Comparison of ENCODE assay signal across 8 mouse cellular contexts in the genomic region with DNA sequence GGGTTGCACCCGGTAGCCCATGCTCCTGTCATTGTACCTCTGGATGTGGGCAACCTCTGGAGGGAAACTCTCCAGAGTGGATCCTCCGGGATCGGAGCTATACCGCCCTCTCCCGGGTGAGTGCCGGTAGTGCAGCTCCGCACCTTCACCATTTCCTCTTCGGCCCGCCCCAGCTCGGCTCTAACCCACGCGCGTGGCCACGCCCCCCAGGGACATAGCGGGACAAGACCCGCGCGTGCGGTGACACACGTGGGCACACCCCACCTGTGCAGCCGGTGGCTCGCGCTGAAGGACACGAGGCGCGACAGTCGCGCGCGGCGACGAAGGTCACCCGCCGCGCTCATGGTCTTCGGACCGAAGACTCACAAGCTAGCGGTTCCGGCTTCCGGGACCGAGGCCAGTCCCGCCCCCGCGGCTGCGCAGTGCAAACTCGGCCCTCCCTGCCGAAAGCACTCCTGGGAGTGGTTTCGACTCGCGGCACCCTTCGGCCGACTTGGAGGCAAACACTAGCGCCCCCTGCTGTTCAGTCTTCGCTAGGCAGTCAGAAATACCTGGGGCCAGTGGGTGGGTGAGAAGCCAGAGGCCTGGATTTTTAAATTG. TPM values are rescaled to one million over a fixed set of nuclear protein-coding genes. Genes with fewer than 3 reads are reported as not detected.
A peak's percentile ranks its signal among the peaks of the same experiment; 100 is the strongest.
DNase-seq lines count a peak whose midpoint lies in the region; ATAC-seq and TF ChIP-seq lines count a peak whose summit lies in the region.

Gene Pts (minus strand): TSS at position 432 of the 600 bp plus-strand sequence.

- H3K27ac ChIP-seq in heart, embryonic 12.5 days (ENCODE audit: poor library complexity, severe bottlenecking) = peak within 1 kb of the TSS; percentile 66; the same call in 1 of the 2 replicates
- H3K27ac ChIP-seq in kidney, postnatal 0 days = peak within 1 kb of the TSS; percentile 78
- H3K27ac ChIP-seq in liver, embryonic 11.5 days (ENCODE audit: low read depth, low read length) = peak within 1 kb of the TSS; percentile 57
- no peak within 1 kb of the TSS; the same call in 1 of the 2 replicates for H3K27ac ChIP-seq in stomach, embryonic 14.5 days (ENCODE audit: low read length)

- no peaks in the 10 kb centered on the region for H3K36me3 ChIP-seq in C2C12 (ENCODE audit: control insufficient read depth, insufficient read depth)
- peaks cover 16% of the 10 kb centered on the region for H3K36me3 ChIP-seq in erythroblast, embryonic 14.5 days (ENCODE audit: control insufficient read depth)
- H3K36me3 ChIP-seq in heart, embryonic 12.5 days = peaks cover 13% of the 10 kb centered on the region
- H3K36me3 ChIP-seq in kidney, postnatal 0 days (ENCODE audit: insufficient read depth, low read length) = no peaks in the 10 kb centered on the region
- no peaks in the 10 kb centered on the region; the same call in 1 of the 2 replicates for H3K36me3 ChIP-seq in liver, embryonic 11.5 days (ENCODE audit: control insufficient read depth, insufficient read depth, low read length)
- H3K36me3 ChIP-seq in stomach, embryonic 14.5 days (ENCODE audit: control insufficient read depth, insufficient read depth, low read length) = no peaks in the 10 kb centered on the region

- peak within 1 kb of the TSS; percentile 72 for H3K4me2 ChIP-seq in heart, embryonic 12.5 days
- H3K4me2 ChIP-seq in kidney, postnatal 0 days (ENCODE audit: low read length) = peak within 1 kb of the TSS; percentile 53
- peak within 1 kb of the TSS; percentile 79 for H3K4me2 ChIP-seq in liver, embryonic 11.5 days
- H3K4me2 ChIP-seq in stomach, embryonic 14.5 days (replicated peaks; ENCODE audit: low read depth, low read length) = peak within 1 kb of the TSS; percentile 67

- DNase-seq in brain, embryonic 14.5 days (ENCODE audit: low read depth) = peak; percentile 100
- peak; percentile 98 for DNase-seq in kidney, postnatal 0 days (ENCODE audit: low spot score)
- DNase-seq in liver, embryonic 11.5 days (ENCODE audit: low spot score) = peak; percentile 97
- peak; percentile 99 for DNase-seq in naive thymus-derived CD4-positive, alpha-beta T cell, adult 2 months (ENCODE audit: low read depth)

- under 1% methylated on average over 54 of the region's 54 CpGs for WGBS in heart, embryonic 12.5 days
- under 1% methylated on average over 54 of the region's 54 CpGs for WGBS in kidney, postnatal 0 days
- under 1% methylated on average over 54 of the region's 54 CpGs for WGBS in liver, embryonic 11.5 days
- WGBS in stomach, embryonic 14.5 days = under 1% methylated on average over 54 of the region's 54 CpGs

- no peaks in the 10 kb centered on the region for H3K79me3 ChIP-seq in C2C12 (ENCODE audit: low read depth)

- H3ac ChIP-seq in C2C12 (ENCODE audit: control insufficient read depth, insufficient read length, low read depth) = peak within 1 kb of the TSS; percentile 97

- peaks cover 11% of the 10 kb centered on the region for H3K79me2 ChIP-seq in C2C12 (ENCODE audit: control insufficient read depth, insufficient read depth)

- TF ChIP-seq POLR2A in brain, embryonic 14.5 days (IDR thresholded peaks at IDR 0.05; ENCODE audit: borderline replicate concordance, extremely low read depth, insufficient read depth, insufficient read length, poor library complexity, severe bottlenecking) = peak; percentile 94

- peak; percentile 98 for ATAC-seq in heart, embryonic 12.5 days (ENCODE audit: insufficient number of reproducible peaks, low FRiP score)
- ATAC-seq in kidney, postnatal 0 days (replicated peaks; ENCODE audit: low FRiP score, low read depth) = peak; percentile 98
- ATAC-seq in liver, embryonic 11.5 days (replicated peaks; ENCODE audit: low FRiP score) = peak; percentile 99
- ATAC-seq in stomach, embryonic 14.5 days (ENCODE audit: insufficient number of reproducible peaks, insufficient read depth, low FRiP score, low read depth) = peak; percentile 98

- TF ChIP-seq CTCF in C2C12 (IDR thresholded peaks at IDR 0.05; ENCODE audit: control insufficient read depth, insufficient read depth, insufficient read length) = peak; percentile 84
- TF ChIP-seq CTCF in brain, embryonic 14.5 days (IDR thresholded peaks at IDR 0.05; ENCODE audit: borderline replicate concordance, extremely low read depth, insufficient read depth, insufficient read length) = peak; percentile 99
- TF ChIP-seq CTCF in kidney, postnatal 0 days (IDR thresholded peaks at IDR 0.05; ENCODE audit: low read depth) = peak; percentile 87

- H3K9ac ChIP-seq in heart, embryonic 12.5 days = peak within 1 kb of the TSS; percentile 69
- peak within 1 kb of the TSS; percentile 72 for H3K9ac ChIP-seq in kidney, postnatal 0 days (ENCODE audit: low read depth, low read length)
- H3K9ac ChIP-seq in liver, embryonic 11.5 days (ENCODE audit: low read depth, low read length) = peak within 1 kb of the TSS; percentile 86
- peak within 1 kb of the TSS; percentile 45 for H3K9ac ChIP-seq in stomach, embryonic 14.5 days (replicated peaks; ENCODE audit: low read depth, low read length)

- H3K9me3 ChIP-seq in erythroblast, embryonic 14.5 days (ENCODE audit: control insufficient read depth, low read length) = no peaks in the 10 kb centered on the region
- H3K9me3 ChIP-seq in heart, embryonic 12.5 days (replicated peaks) = no peaks in the 10 kb centered on the region
- H3K9me3 ChIP-seq in kidney, postnatal 0 days (replicated peaks; ENCODE audit: low read length) = no peaks in the 10 kb centered on the region
- H3K9me3 ChIP-seq in liver, embryonic 11.5 days (ENCODE audit: control insufficient read depth, low read length) = no peaks in the 10 kb centered on the region
- H3K9me3 ChIP-seq in stomach, embryonic 14.5 days (ENCODE audit: control insufficient read depth, low read depth, low read length) = no peaks in the 10 kb centered on the region

- H3K27me3 ChIP-seq in C2C12 (ENCODE audit: control insufficient read depth, insufficient read depth, insufficient read length) = no peaks in the 10 kb centered on the region
- H3K27me3 ChIP-seq in erythroblast, embryonic 14.5 days (ENCODE audit: control insufficient read depth) = no peaks in the 10 kb centered on the region
- H3K27me3 ChIP-seq in heart, embryonic 12.5 days (replicated peaks) = no peaks in the 10 kb centered on the region
- H3K27me3 ChIP-seq in kidney, postnatal 0 days (ENCODE audit: insufficient read depth, low read length) = no peaks in the 10 kb centered on the region
- no peaks in the 10 kb centered on the region for H3K27me3 ChIP-seq in liver, embryonic 11.5 days (replicated peaks; ENCODE audit: control insufficient read depth, insufficient read depth, low read length)
- no peaks in the 10 kb centered on the region for H3K27me3 ChIP-seq in stomach, embryonic 14.5 days (ENCODE audit: control insufficient read depth, insufficient read depth, low read length)

- H3K4me3 ChIP-seq in C2C12 (ENCODE audit: insufficient read depth, poor library complexity, severe bottlenecking) = peak within 1 kb of the TSS; percentile 39
- peak within 1 kb of the TSS; percentile 78 for H3K4me3 ChIP-seq in erythroblast, embryonic 14.5 days (replicated peaks)
- peak within 1 kb of the TSS; percentile 65 for H3K4me3 ChIP-seq in heart, embryonic 12.5 days
- peak within 1 kb of the TSS; percentile 58 for H3K4me3 ChIP-seq in kidney, postnatal 0 days (replicated peaks; ENCODE audit: low read depth, low read length)
- H3K4me3 ChIP-seq in liver, embryonic 11.5 days (ENCODE audit: low read depth, low read length) = peak within 1 kb of the TSS; percentile 77
- H3K4me3 ChIP-seq in stomach, embryonic 14.5 days (ENCODE audit: low read depth, low read length) = peak within 1 kb of the TSS; percentile 59

- H3K4me1 ChIP-seq in erythroblast, embryonic 14.5 days (ENCODE audit: control insufficient read depth) = peaks cover 19% of the 10 kb centered on the region
- H3K4me1 ChIP-seq in heart, embryonic 12.5 days (replicated peaks) = peaks cover 14% of the 10 kb centered on the region
- H3K4me1 ChIP-seq in kidney, postnatal 0 days (replicated peaks; ENCODE audit: insufficient read depth, low read length) = 0 out of 2 replicates have a peak, but pooled peaks cover 4% of the 10 kb centered on the region
- peaks cover 9% of the 10 kb centered on the region for H3K4me1 ChIP-seq in liver, embryonic 11.5 days (replicated peaks; ENCODE audit: control insufficient read depth, insufficient read depth, low read length)
- H3K4me1 ChIP-seq in stomach, embryonic 14.5 days (ENCODE audit: control insufficient read depth, insufficient read depth, low read length) = peaks cover 9% of the 10 kb centered on the region

TF ChIP-seq in C2C12, 6 proteins besides CTCF, POLR2A, EP300 and RAD21:
- TF ChIP-seq MYOG (IDR thresholded peaks at IDR 0.05; ENCODE audit: control insufficient read depth, extremely low read depth, insufficient read length) (no peak), MYOD1 (IDR thresholded peaks at IDR 0.05; ENCODE audit: control insufficient read depth, insufficient read length, low read depth) (no peak), MAX (IDR thresholded peaks at IDR 0.05) (peak; percentile 65)

RNA-seq across cellular contexts. Expression of gene Pts, which starts in this region (rescaled TPM):
- polyA plus RNA-seq in C2C12 (2012; fragmentation: generic; extraction: Trizol) = 11.0 TPM
- polyA plus RNA-seq in brain, embryonic 14.5 days (2012; rRNA removed) = 73.9 and 77.3 TPM in 2 replicates
- polyA plus RNA-seq in erythroblast, embryonic 14.5 days (2012) = 0.35 and 0.37 TPM in 2 replicates
- polyA plus RNA-seq in heart, embryonic 12.5 days (2016; fragmentation: Nextera tagmentation; extraction: Ambion mirVana) = 82.2 and 84.1 TPM in 2 replicates
- polyA plus RNA-seq in kidney, postnatal 0 days (2015; fragmentation: Nextera tagmentation; extraction: Ambion mirVana) = 133 and 139 TPM in 2 replicates
- 69.4 and 70.1 TPM in 2 replicates for polyA plus RNA-seq in liver, embryonic 11.5 days (2014; fragmentation: Nextera tagmentation; extraction: Ambion mirVana)
- 96.7 and 99.4 TPM in 2 replicates for polyA plus RNA-seq in stomach, embryonic 14.5 days (2014; fragmentation: Nextera tagmentation; extraction: Ambion mirVana)
